In the genomic region with DNA sequence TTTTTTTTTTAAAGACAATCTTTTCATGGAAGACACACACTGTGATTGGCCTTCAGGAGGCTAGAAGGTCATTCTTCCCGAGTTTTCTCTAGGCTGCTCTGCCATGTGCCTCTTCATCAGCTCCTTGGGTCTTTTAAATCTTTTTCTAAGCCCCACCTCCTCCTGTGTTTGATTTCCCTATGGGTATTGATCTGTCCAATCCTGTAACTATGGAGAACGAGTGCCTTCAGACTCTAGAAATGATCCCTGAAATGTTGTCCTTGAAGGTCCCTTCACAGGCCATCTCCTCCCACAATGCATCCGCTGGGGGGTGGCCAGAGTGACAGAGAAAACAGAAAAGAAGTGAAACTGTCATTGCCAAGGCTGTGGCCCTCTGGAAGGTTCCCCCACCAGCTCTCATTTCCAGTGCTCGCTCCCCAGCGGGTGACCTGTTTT, we compare ENCODE assay signal across 17 mouse cellular contexts. TPM values are rescaled to one million over a fixed set of nuclear protein-coding genes. Genes with fewer than 3 reads are reported as not detected.
DNase-seq lines count a peak whose midpoint lies in the region; ATAC-seq and TF ChIP-seq lines count a peak whose summit lies in the region.
"Had no signal": no experiment of that assay in that cellular context is flagged by ENCODE, and none has a peak within 500 bp of the region (broad histone marks: within the 10 kb centered on the region; RNA-seq: fewer than 3 reads in every experiment).

No protein-coding gene starts in this region.

- no peak for ATAC-seq in kidney, postnatal 0 days (replicated peaks; ENCODE audit: low FRiP score, low read depth)
- no peak for ATAC-seq in intestine, embryonic 16.5 days
- peak; percentile 5; the same call in 1 of the 2 replicates for ATAC-seq in megakaryocyte progenitor cell, adult 5-6 weeks (replicated peaks; ENCODE audit: poor library complexity)
- no peak for ATAC-seq in forebrain, embryonic 12.5 days (ENCODE audit: low FRiP score)

- no peaks in the 10 kb centered on the region for H3K9me3 ChIP-seq in kidney, postnatal 0 days (replicated peaks; ENCODE audit: low read length)
- H3K9me3 ChIP-seq in ES-Bruce4 (replicated peaks; ENCODE audit: control insufficient read depth, insufficient read depth, low read length, poor library complexity, severe bottlenecking): no peaks in the 10 kb centered on the region
- H3K9me3 ChIP-seq in intestine, embryonic 16.5 days (ENCODE audit: control insufficient read depth, low read length): no peaks in the 10 kb centered on the region
- no peaks in the 10 kb centered on the region for H3K9me3 ChIP-seq in forebrain, embryonic 12.5 days
- H3K9me3 ChIP-seq: embryonic facial prominence, embryonic 10.5 days; hindbrain, embryonic 12.5 days; limb, embryonic 10.5 days; midbrain, embryonic 12.5 days; neural tube, embryonic 13.5 days had no signal

- no peak overlapping the region for H3K4me2 ChIP-seq in kidney, postnatal 0 days (ENCODE audit: low read length)
- no peak overlapping the region for H3K4me2 ChIP-seq in intestine, embryonic 16.5 days (ENCODE audit: low read depth, low read length)
- no peak overlapping the region for H3K4me2 ChIP-seq in forebrain, embryonic 12.5 days
- H3K4me2 ChIP-seq: hindbrain, embryonic 12.5 days; midbrain, embryonic 12.5 days; neural tube, embryonic 13.5 days had no signal

- H3K9ac ChIP-seq in kidney, postnatal 0 days (ENCODE audit: low read depth, low read length): no peak overlapping the region
- H3K9ac ChIP-seq in ES-Bruce4 (ENCODE audit: low read depth, poor library complexity, severe bottlenecking): peak overlapping the region; percentile 92
- 0 out of 2 replicates have a peak overlapping the region, but pooled peaks have one; percentile 24 for H3K9ac ChIP-seq in intestine, embryonic 16.5 days (ENCODE audit: low read depth, low read length)
- no peak overlapping the region for H3K9ac ChIP-seq in forebrain, embryonic 12.5 days
- H3K9ac ChIP-seq: hindbrain, embryonic 12.5 days; midbrain, embryonic 12.5 days; neural tube, embryonic 13.5 days had no signal

- no peaks in the 10 kb centered on the region for H3K4me1 ChIP-seq in kidney, postnatal 0 days (replicated peaks; ENCODE audit: insufficient read depth, low read length)
- peaks cover 2% of the 10 kb centered on the region for H3K4me1 ChIP-seq in ES-Bruce4 (ENCODE audit: control insufficient read depth, insufficient read depth, low read length)
- peaks cover 17% of the 10 kb centered on the region for H3K4me1 ChIP-seq in intestine, embryonic 16.5 days (ENCODE audit: control insufficient read depth, insufficient read depth, low read length)
- H3K4me1 ChIP-seq in forebrain, embryonic 12.5 days: no peaks in the 10 kb centered on the region
- H3K4me1 ChIP-seq: hindbrain, embryonic 12.5 days; limb, embryonic 10.5 days; midbrain, embryonic 12.5 days; neural tube, embryonic 13.5 days had no signal

- no peaks in the 10 kb centered on the region for H3K27me3 ChIP-seq in kidney, postnatal 0 days (ENCODE audit: insufficient read depth, low read length)
- no peaks in the 10 kb centered on the region for H3K27me3 ChIP-seq in ES-Bruce4 (ENCODE audit: control insufficient read depth, insufficient read depth, low read length, poor library complexity, severe bottlenecking)
- H3K27me3 ChIP-seq in intestine, embryonic 16.5 days (replicated peaks; ENCODE audit: control insufficient read depth, insufficient read depth, low read length): no peaks in the 10 kb centered on the region
- H3K27me3 ChIP-seq in forebrain, embryonic 12.5 days: no peaks in the 10 kb centered on the region
- H3K27me3 ChIP-seq: hindbrain, embryonic 12.5 days; midbrain, embryonic 12.5 days; neural tube, embryonic 13.5 days had no signal

- no peak for DNase-seq in kidney, postnatal 0 days (ENCODE audit: low spot score)
- no peak for DNase-seq in kidney, adult 9 months
- no peak for DNase-seq in urinary bladder, postnatal 4 days (ENCODE audit: low spot score in 2 of 2)
- DNase-seq in lung, adult 18-20 months: no peak
- DNase-seq: cerebellum, adult 9-10 months; gastrocnemius, postnatal 36 days; layer of hippocampus, postnatal 36 days; thymus, adult 2 months had no signal

- no peak for TF ChIP-seq POLR2A in ES-Bruce4 (IDR thresholded peaks at IDR 0.05; ENCODE audit: insufficient read depth, low read length)

- no peak for TF ChIP-seq EP300 in ES-Bruce4 (IDR thresholded peaks at IDR 0.05; ENCODE audit: insufficient read depth, low read depth, low read length)

- 0 out of 2 replicates have a peak overlapping the region, but pooled peaks have one; percentile 13 for H3K27ac ChIP-seq in kidney, postnatal 0 days
- peak overlapping the region; percentile 71 for H3K27ac ChIP-seq in ES-Bruce4 (ENCODE audit: insufficient read depth, low read length)
- peak overlapping the region; percentile 86 for H3K27ac ChIP-seq in intestine, embryonic 16.5 days (ENCODE audit: low read length)
- H3K27ac ChIP-seq in forebrain, embryonic 12.5 days: no peak overlapping the region
- H3K27ac ChIP-seq: embryonic facial prominence, embryonic 10.5 days; hindbrain, embryonic 12.5 days; limb, embryonic 10.5 days; midbrain, embryonic 12.5 days; neural tube, embryonic 13.5 days had no signal

- H3K36me3 ChIP-seq in kidney, postnatal 0 days (ENCODE audit: insufficient read depth, low read length): no peaks in the 10 kb centered on the region
- peaks cover 6% of the 10 kb centered on the region; the same call in 1 of the 2 replicates for H3K36me3 ChIP-seq in ES-Bruce4 (ENCODE audit: control insufficient read depth, insufficient read depth, low read length, poor library complexity, severe bottlenecking)
- no peaks in the 10 kb centered on the region for H3K36me3 ChIP-seq in intestine, embryonic 16.5 days (ENCODE audit: control insufficient read depth, insufficient read depth, low read length)
- no peaks in the 10 kb centered on the region for H3K36me3 ChIP-seq in forebrain, embryonic 12.5 days (replicated peaks)
- H3K36me3 ChIP-seq: embryonic facial prominence, embryonic 10.5 days; hindbrain, embryonic 12.5 days; limb, embryonic 10.5 days; midbrain, embryonic 12.5 days; neural tube, embryonic 13.5 days had no signal

- WGBS in kidney, postnatal 0 days: 45% methylated on average over 5 of the region's 5 CpGs
- 63% methylated on average over 5 of the region's 5 CpGs for WGBS in intestine, embryonic 16.5 days
- WGBS in forebrain, embryonic 12.5 days: 77% methylated on average over 5 of the region's 5 CpGs

- H3K4me3 ChIP-seq in kidney, postnatal 0 days (replicated peaks; ENCODE audit: low read depth, low read length): no peak overlapping the region
- no peak overlapping the region for H3K4me3 ChIP-seq in ES-Bruce4 (ENCODE audit: low read depth, low read length)
- H3K4me3 ChIP-seq in intestine, embryonic 16.5 days (ENCODE audit: low read length): no peak overlapping the region
- no peak overlapping the region for H3K4me3 ChIP-seq in forebrain, embryonic 12.5 days (replicated peaks)
- H3K4me3 ChIP-seq: embryonic facial prominence, embryonic 10.5 days; hindbrain, embryonic 12.5 days; limb, embryonic 10.5 days; midbrain, embryonic 12.5 days; neural tube, embryonic 13.5 days had no signal

- no peak for TF ChIP-seq CTCF in kidney, postnatal 0 days (IDR thresholded peaks at IDR 0.05; ENCODE audit: low read depth)
- TF ChIP-seq CTCF in ES-Bruce4 (IDR thresholded peaks at IDR 0.05; ENCODE audit: low read depth, low read length): no peak

RNA-seq across cellular contexts. Expression of gene Clstn3, which starts 12.6 kb away (rescaled TPM):
- polyA plus RNA-seq in kidney, postnatal 0 days (2015; fragmentation: Nextera tagmentation; extraction: Ambion mirVana): 2.5 and 2.7 TPM in 2 replicates
- 17.1 and 25.6 TPM in 2 replicates for polyA plus RNA-seq in ES-Bruce4 (2011; ENCODE audit: insufficient read depth, insufficient read length, low read depth, missing spikeins)
- 3.5 and 4.1 TPM in 2 replicates for polyA plus RNA-seq in intestine, embryonic 16.5 days (2015; fragmentation: Nextera tagmentation; extraction: Ambion mirVana)
- 5.1 and 8.7 TPM in 2 replicates for total RNA-seq in megakaryocyte progenitor cell, adult 5-6 weeks (2015)
- 6.8 and 10.4 TPM in 2 replicates for total RNA-seq in megakaryocyte progenitor cell, adult 5-6 weeks (2017)
- 25.9 and 27.3 TPM in 2 replicates for polyA plus RNA-seq in forebrain, embryonic 12.5 days (2016; fragmentation: Nextera tagmentation; extraction: Ambion mirVana)

RNA-seq across cellular contexts. Expression of gene C1rl, which starts 15.7 kb away (rescaled TPM):
- polyA plus RNA-seq in kidney, postnatal 0 days (2015; fragmentation: Nextera tagmentation; extraction: Ambion mirVana): 2.8 and 3.0 TPM in 2 replicates
- 0.79 and 1.3 TPM in 2 replicates for polyA plus RNA-seq in ES-Bruce4 (2011; ENCODE audit: insufficient read depth, insufficient read length, low read depth, missing spikeins)
- polyA plus RNA-seq in intestine, embryonic 16.5 days (2015; fragmentation: Nextera tagmentation; extraction: Ambion mirVana): 3.0 and 3.5 TPM in 2 replicates
- total RNA-seq in megakaryocyte progenitor cell, adult 5-6 weeks (2015): 3.3 and 3.5 TPM in 2 replicates
- total RNA-seq in megakaryocyte progenitor cell, adult 5-6 weeks (2017): 5.6 and 6.8 TPM in 2 replicates
- polyA plus RNA-seq in forebrain, embryonic 12.5 days (2016; fragmentation: Nextera tagmentation; extraction: Ambion mirVana): 0.10 TPM in 1 of 2 replicates, not detected in the other

RNA-seq across cellular contexts. Expression of gene C1ra, which starts 35.0 kb away (rescaled TPM):
- 18.2 and 20.5 TPM in 2 replicates for polyA plus RNA-seq in kidney, postnatal 0 days (2015; fragmentation: Nextera tagmentation; extraction: Ambion mirVana)
- 0.27 TPM in 1 of 2 replicates, not detected in the other for polyA plus RNA-seq in ES-Bruce4 (2011; ENCODE audit: insufficient read depth, insufficient read length, low read depth, missing spikeins)
- 5.1 TPM in 2 replicates for polyA plus RNA-seq in intestine, embryonic 16.5 days (2015; fragmentation: Nextera tagmentation; extraction: Ambion mirVana)
- total RNA-seq in megakaryocyte progenitor cell, adult 5-6 weeks (2015): 2.8 and 3.3 TPM in 2 replicates
- 3.5 and 4.0 TPM in 2 replicates for total RNA-seq in megakaryocyte progenitor cell, adult 5-6 weeks (2017)
- polyA plus RNA-seq in forebrain, embryonic 12.5 days (2016; fragmentation: Nextera tagmentation; extraction: Ambion mirVana): 0.14 and 0.19 TPM in 2 replicates
- polyA plus RNA-seq: embryonic facial prominence, embryonic 10.5 days had no signal

Comparison
In these comparisons a context has a peak if more than half of its experiments do, and no peak if none do; other contexts are left out.
1. H3K9ac ChIP-seq: peak in ES-Bruce4 (single experiment) and intestine, embryonic 16.5 days (single experiment); none in kidney, postnatal 0 days (single experiment) and forebrain, embryonic 12.5 days (single experiment).